Mouse (Mus musculus): ENCODE measurements at regions not wholly inside any gene's neighbourhood (a gene's known extent, or its start where the extent isn't known, plus 50 kb on each side); places are given as distances from the start of the nearest gene placed in this dataset.

DNA sequence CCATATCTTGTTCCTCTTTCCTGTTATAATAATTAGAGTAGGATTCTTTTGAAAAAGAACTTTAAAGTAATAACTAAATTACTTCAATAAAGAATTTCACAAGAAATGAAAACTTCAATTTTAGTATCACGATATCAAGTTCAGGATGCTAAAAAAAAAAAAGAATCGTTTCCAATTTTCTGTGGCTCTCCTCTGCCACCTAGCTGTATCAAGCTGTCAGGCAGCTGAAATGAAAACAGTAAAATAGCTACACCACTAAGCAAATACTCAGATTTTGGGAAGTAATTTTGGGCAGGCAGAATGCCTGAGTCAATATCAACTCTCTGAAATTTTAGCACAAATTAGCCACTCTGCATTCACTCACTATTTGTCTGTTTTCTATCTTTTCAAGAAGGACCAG, 694.5 kb upstream of the Arrdc3 start:
- Histone ChIP-seq H3K27me3 (ENCODE audit: insufficient read depth, low read length) (no peaks in the 10 kb centered on the region), H3K9ac (ENCODE audit: low read depth, low read length) (no peak overlapping the region), H3K9me3 (replicated peaks; ENCODE audit: low read length) (no peaks in the 10 kb centered on the region), H3K4me1 (replicated peaks; ENCODE audit: insufficient read depth, low read length) (no peaks in the 10 kb centered on the region), H3K27ac (no peak overlapping the region), H3K36me3 (ENCODE audit: insufficient read depth, low read length) (no peaks in the 10 kb centered on the region), H3K4me2 (ENCODE audit: low read length) (no peak overlapping the region), H3K4me3 (replicated peaks; ENCODE audit: low read depth, low read length) (no peak overlapping the region)
- WGBS, result 80% methylated on average over 2 of the region's 2 CpGs
- ATAC-seq (replicated peaks; ENCODE audit: low FRiP score, low read depth) (no peak), DNase-seq (ENCODE audit: low spot score) (no peak)
- TF ChIP-seq CTCF (IDR thresholded peaks at IDR 0.05; ENCODE audit: low read depth), result peak; percentile 44

DNA sequence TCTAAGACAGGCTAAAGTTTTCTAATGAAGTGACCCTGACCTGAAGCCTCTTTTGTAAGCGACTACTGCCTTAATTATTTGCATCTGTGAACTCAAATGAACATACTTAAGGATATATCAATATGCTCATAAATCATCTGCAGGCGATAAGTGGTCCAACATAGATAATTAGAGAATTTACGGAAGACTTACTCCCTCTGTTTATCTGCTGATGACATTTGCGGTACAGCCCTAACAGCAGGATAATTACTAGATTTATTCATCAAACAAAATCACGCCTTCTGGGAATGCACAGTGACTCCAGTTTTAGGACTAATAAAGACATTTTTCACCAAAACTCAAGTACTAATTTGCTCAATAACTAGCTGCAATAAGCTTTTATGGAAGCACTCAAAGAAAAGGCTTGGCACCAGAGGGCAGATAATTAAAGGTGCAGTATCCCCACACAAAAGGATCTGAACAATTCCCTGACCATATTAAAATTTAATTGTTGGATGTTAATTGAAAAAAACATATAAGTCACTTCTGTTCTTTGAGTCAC, 688.0 kb upstream of the Arrdc3 start:
- Histone ChIP-seq H3K27ac (no peak overlapping the region), H3K9ac (ENCODE audit: low read depth, low read length) (no peak overlapping the region), H3K36me3 (ENCODE audit: insufficient read depth, low read length) (no peaks in the 10 kb centered on the region), H3K4me2 (ENCODE audit: low read length) (no peak overlapping the region), H3K9me3 (replicated peaks; ENCODE audit: low read length) (no peaks in the 10 kb centered on the region), H3K4me1 (replicated peaks; ENCODE audit: insufficient read depth, low read length) (no peaks in the 10 kb centered on the region), H3K27me3 (ENCODE audit: insufficient read depth, low read length) (no peaks in the 10 kb centered on the region), H3K4me3 (replicated peaks; ENCODE audit: low read depth, low read length) (no peak overlapping the region)
- WGBS, result 45% methylated on average over 5 of the region's 5 CpGs
- DNase-seq (ENCODE audit: low spot score) (no peak), ATAC-seq (replicated peaks; ENCODE audit: low FRiP score, low read depth) (no peak)
- no peak for TF ChIP-seq CTCF (IDR thresholded peaks at IDR 0.05; ENCODE audit: low read depth)

DNA sequence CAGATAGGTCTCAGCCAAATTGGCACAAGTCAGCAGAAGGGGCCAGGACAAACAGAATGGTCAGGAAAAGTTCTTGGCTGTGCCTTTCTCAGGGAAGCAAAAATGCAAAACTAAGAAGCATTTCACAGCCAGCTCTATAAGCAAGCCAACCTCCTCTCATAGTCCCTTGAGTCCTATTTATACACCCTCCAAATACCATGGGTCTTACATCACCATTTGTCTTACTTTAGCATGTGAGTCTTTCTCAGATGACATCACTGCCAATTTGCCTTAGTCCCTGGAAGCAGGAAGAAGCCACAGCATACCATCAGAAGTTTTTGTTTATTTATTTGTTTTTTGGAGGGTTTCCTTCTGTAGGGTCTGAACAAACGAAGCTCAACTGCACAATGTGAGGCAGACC, 659.1 kb upstream of the Arrdc3 start:
- no peaks in the 10 kb centered on the region for H3K9me3 ChIP-seq (replicated peaks; ENCODE audit: low read length)
- H3K4me3 ChIP-seq (replicated peaks; ENCODE audit: low read depth, low read length), result no peak overlapping the region
- no peak overlapping the region for H3K4me2 ChIP-seq (ENCODE audit: low read length)
- no peaks in the 10 kb centered on the region for H3K36me3 ChIP-seq (ENCODE audit: insufficient read depth, low read length)
- no peaks in the 10 kb centered on the region for H3K27me3 ChIP-seq (ENCODE audit: insufficient read depth, low read length)
- H3K4me1 ChIP-seq (replicated peaks; ENCODE audit: insufficient read depth, low read length), result no peaks in the 10 kb centered on the region
- no peak overlapping the region for H3K9ac ChIP-seq (ENCODE audit: low read depth, low read length)
- ATAC-seq (replicated peaks; ENCODE audit: low FRiP score, low read depth) (no peak), DNase-seq (ENCODE audit: low spot score) (no peak)
- H3K27ac ChIP-seq, result no peak overlapping the region
- no peak for TF ChIP-seq CTCF (IDR thresholded peaks at IDR 0.05; ENCODE audit: low read depth)
- WGBS, result 55% methylated on average over 1 of the region's 1 CpGs

DNA sequence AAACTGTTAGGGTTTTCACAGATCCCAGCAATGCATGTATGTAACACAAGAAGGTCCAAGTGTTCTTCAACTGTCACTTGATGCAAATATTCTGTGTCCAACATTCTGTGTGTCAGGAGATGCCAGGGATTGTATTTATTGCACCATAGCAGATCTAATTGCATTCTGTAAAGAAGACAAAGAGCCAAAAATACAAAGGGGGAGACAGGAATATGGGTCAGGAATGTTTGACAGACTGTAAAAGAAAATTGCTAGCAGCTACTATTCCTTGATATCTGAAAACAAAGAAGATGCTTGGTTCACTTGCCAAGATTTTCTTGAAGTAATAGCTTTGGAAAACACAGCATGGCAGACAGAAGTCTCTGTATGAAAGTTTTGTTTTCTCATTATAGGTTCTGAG, 651.8 kb upstream of the Arrdc3 start:
- no peak for TF ChIP-seq CTCF (IDR thresholded peaks at IDR 0.05; ENCODE audit: low read depth)
- Histone ChIP-seq H3K27me3 (ENCODE audit: insufficient read depth, low read length) (no peaks in the 10 kb centered on the region), H3K9ac (ENCODE audit: low read depth, low read length) (no peak overlapping the region), H3K4me2 (ENCODE audit: low read length) (no peak overlapping the region), H3K9me3 (replicated peaks; ENCODE audit: low read length) (no peaks in the 10 kb centered on the region), H3K36me3 (ENCODE audit: insufficient read depth, low read length) (no peaks in the 10 kb centered on the region), H3K4me3 (replicated peaks; ENCODE audit: low read depth, low read length) (no peak overlapping the region), H3K27ac (no peak overlapping the region), H3K4me1 (replicated peaks; ENCODE audit: insufficient read depth, low read length) (no peaks in the 10 kb centered on the region)
- no peak for ATAC-seq (replicated peaks; ENCODE audit: low FRiP score, low read depth)
- DNase-seq (ENCODE audit: low spot score), result no peak

DNA sequence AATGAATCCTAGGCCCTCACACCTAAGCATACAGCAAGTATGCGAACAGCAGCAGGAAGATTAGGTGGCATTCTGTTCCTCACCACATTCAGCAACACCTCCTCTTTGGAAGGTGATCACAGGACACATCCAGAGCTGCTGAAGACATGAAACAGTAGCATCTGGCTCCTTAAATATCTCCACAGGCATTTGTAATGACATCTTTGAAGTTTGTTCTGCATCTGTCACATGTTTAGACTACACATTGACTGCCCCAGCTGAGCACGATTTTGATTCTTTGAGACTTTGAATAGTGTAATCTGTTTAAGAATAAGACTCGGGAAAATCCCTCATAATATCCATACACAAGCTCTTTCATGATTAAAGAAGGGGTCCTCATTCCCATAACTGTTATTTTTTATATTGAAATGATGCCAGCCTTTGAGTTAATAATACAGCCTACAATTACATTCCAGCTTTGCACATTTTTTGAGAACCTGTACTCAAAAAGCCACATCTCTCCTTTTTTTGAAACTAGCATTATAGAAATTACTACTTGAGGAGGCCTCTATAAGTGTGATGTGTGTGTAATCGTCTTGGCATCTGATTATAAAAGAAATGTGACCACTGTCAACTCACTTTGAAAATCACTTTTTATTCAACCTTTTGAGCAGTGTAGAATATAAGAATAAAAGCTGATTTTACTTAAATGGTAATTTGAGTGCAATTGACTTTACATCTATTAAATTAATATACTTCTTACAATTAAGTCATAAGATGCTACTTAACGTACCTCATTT, 647.7 kb upstream of the Arrdc3 start:
- Histone ChIP-seq H3K4me3 (replicated peaks; ENCODE audit: low read depth, low read length) (no peak overlapping the region), H3K4me1 (replicated peaks; ENCODE audit: insufficient read depth, low read length) (no peaks in the 10 kb centered on the region), H3K9ac (ENCODE audit: low read depth, low read length) (no peak overlapping the region), H3K27ac (no peak overlapping the region), H3K4me2 (ENCODE audit: low read length) (no peak overlapping the region), H3K9me3 (replicated peaks; ENCODE audit: low read length) (no peaks in the 10 kb centered on the region), H3K36me3 (ENCODE audit: insufficient read depth, low read length) (no peaks in the 10 kb centered on the region), H3K27me3 (ENCODE audit: insufficient read depth, low read length) (no peaks in the 10 kb centered on the region)
- WGBS, result 79% methylated on average over 5 of the region's 5 CpGs
- DNase-seq (ENCODE audit: low spot score) (no peak), ATAC-seq (replicated peaks; ENCODE audit: low FRiP score, low read depth) (no peak)
- no peak for TF ChIP-seq CTCF (IDR thresholded peaks at IDR 0.05; ENCODE audit: low read depth)

DNA sequence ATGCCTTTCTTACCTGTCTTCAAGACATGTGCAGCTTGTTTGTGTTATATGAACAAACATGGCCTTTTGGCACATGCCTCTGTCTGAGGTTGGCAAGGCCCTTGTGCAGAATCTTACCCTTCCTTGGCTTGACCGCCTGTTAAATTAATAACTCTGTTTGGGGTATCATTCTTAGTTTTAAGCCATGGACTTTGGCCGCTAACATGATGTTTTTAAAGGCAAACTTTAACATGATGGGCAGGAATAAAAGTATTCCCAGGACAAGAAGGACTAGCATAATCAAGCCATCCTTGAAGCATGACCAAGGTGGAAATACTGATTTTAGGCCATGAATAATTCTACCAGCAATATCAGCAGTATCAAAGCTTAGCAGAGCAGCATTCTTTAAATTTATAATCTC, 620.4 kb upstream of the Arrdc3 start:
- WGBS, result 90% methylated on average over 2 of the region's 2 CpGs
- Histone ChIP-seq H3K4me2 (ENCODE audit: low read length) (no peak overlapping the region), H3K36me3 (ENCODE audit: insufficient read depth, low read length) (no peaks in the 10 kb centered on the region), H3K27me3 (ENCODE audit: insufficient read depth, low read length) (no peaks in the 10 kb centered on the region), H3K27ac (no peak overlapping the region), H3K4me1 (replicated peaks; ENCODE audit: insufficient read depth, low read length) (no peaks in the 10 kb centered on the region), H3K9ac (ENCODE audit: low read depth, low read length) (no peak overlapping the region), H3K9me3 (replicated peaks; ENCODE audit: low read length) (no peaks in the 10 kb centered on the region), H3K4me3 (replicated peaks; ENCODE audit: low read depth, low read length) (no peak overlapping the region)
- TF ChIP-seq CTCF (IDR thresholded peaks at IDR 0.05; ENCODE audit: low read depth), result no peak
- no peak for DNase-seq (ENCODE audit: low spot score)
- ATAC-seq (replicated peaks; ENCODE audit: low FRiP score, low read depth), result no peak

DNA sequence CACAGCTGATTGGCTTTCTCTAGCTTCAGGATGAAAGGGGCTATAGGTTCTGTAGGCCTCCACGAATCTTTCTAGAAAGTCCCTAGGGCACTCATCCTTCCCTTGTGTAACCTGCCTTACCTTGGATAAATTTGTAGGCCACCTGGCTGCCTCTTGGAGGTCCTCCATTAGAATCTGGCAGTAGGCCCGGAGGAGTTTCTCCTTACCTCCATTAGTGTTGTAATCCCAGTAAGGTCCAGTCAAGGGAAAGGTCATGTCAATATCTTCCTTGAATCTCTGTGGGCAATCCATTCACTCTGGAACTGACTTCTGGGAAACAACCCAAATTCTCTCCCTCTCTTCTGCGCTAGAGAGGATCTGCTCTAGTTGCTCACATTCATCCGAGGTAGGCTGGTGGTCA, 616.1 kb upstream of the Arrdc3 start:
- 91% methylated on average over 4 of the region's 4 CpGs for WGBS
- Histone ChIP-seq H3K4me1 (replicated peaks; ENCODE audit: insufficient read depth, low read length) (no peaks in the 10 kb centered on the region), H3K36me3 (ENCODE audit: insufficient read depth, low read length) (no peaks in the 10 kb centered on the region), H3K4me3 (replicated peaks; ENCODE audit: low read depth, low read length) (no peak overlapping the region), H3K27me3 (ENCODE audit: insufficient read depth, low read length) (no peaks in the 10 kb centered on the region), H3K9ac (ENCODE audit: low read depth, low read length) (no peak overlapping the region), H3K4me2 (ENCODE audit: low read length) (no peak overlapping the region), H3K27ac (no peak overlapping the region), H3K9me3 (replicated peaks; ENCODE audit: low read length) (no peaks in the 10 kb centered on the region)
- no peak for ATAC-seq (replicated peaks; ENCODE audit: low FRiP score, low read depth)
- DNase-seq (ENCODE audit: low spot score), result no peak
- no peak for TF ChIP-seq CTCF (IDR thresholded peaks at IDR 0.05; ENCODE audit: low read depth)
